Mouse (Mus musculus) ES-Bruce4 (cell line): ENCODE measurements around the gene Apbb2.

Experiments
- CTCF ChIP-seq: IDR thresholded peaks from one replicate; pipeline ENCODE4 v1.8.1; 2011; ENCODE audit warnings: low read depth, low read length
- POLR2A ChIP-seq: IDR thresholded peaks from one replicate; pipeline ENCODE4 v1.8.1; 2011; ENCODE audit warnings: low read length; ENCODE audit not compliant: insufficient read depth

GRCm38 (mm10) chr5:66253219-66253618 is 365.4 kb downstream of the Apbb2 start:
- TF ChIP-seq CTCF: no peak
- no peak for TF ChIP-seq POLR2A
